Mouse (Mus musculus) CH12.LX (cell line): ENCODE results near the gene Gm21256. TPM values are rescaled to one million over a fixed set of nuclear protein-coding genes. Genes with fewer than 3 reads are reported as not detected.
"Not testable (repeated sequence)": the region's sequence is repeated elsewhere in the genome, so short reads cannot be mapped to it uniquely, and the experiment has no call there.

Experiments
- DNase-seq: peaks from one replicate; pipeline ENCODE4 v3.0.0-alpha.2; 2013; ENCODE audit errors: extremely low read depth
- H3K27ac ChIP-seq: 2 replicates; pipeline ENCODE4 v1.5.1; 2012; ENCODE audit warnings: low read depth, mild to moderate bottlenecking, control low read depth, moderate library complexity; ENCODE audit not compliant: insufficient read depth
- H3K27me3 ChIP-seq: replicated peaks from 2 replicates; pipeline ENCODE3; 2012; ENCODE audit warnings: inconsistent platforms
- H3K36me3 ChIP-seq, 2 experiments: replicated peaks in 1 of 2; 2 replicates each; pipeline versions ENCODE3 to v1.6.1; 2012; ENCODE audit warnings: inconsistent platforms in 1 of 2, low read length in 1 of 2, mild to moderate bottlenecking in 1 of 2, mixed read lengths in 1 of 2, moderate library complexity in 1 of 2; ENCODE audit not compliant: control insufficient read depth in 1 of 2, insufficient read depth in 1 of 2
- H3K4me1 ChIP-seq, 2 experiments: 2 replicates each; pipeline ENCODE4 v1.6.1; 2012; ENCODE audit warnings: inconsistent platforms in 1 of 2, moderate library complexity in 1 of 2; ENCODE audit not compliant: insufficient read depth in 2 of 2, control insufficient read depth in 1 of 2
- H3K4me2 ChIP-seq: 2 replicates; pipeline ENCODE4 v1.6.1; 2012; ENCODE audit warnings: low read depth, mild to moderate bottlenecking, control low read depth; ENCODE audit not compliant: poor library complexity, insufficient read depth, severe bottlenecking
- H3K4me3 ChIP-seq, 3 experiments: fragments of 150-350 bp in 1 of 3; sonication (generic) in 1 of 3; replicated peaks in 1 of 3; 2 replicates each; pipeline versions ENCODE3 to v1.5.1; 2011 to 2012; ENCODE audit warnings: low read depth in 2 of 3, low read length in 2 of 3, mild to moderate bottlenecking in 2 of 3, moderate library complexity in 2 of 3, control low read depth in 1 of 3, improper control_type of control experiment in 1 of 3, inconsistent platforms in 1 of 3, mixed read lengths in 1 of 3; ENCODE audit not compliant: poor library complexity in 1 of 3
- H3K79me2 ChIP-seq: replicated peaks from 2 replicates; pipeline ENCODE4 v1.6.1; 2012; ENCODE audit warnings: mild to moderate bottlenecking, moderate library complexity; ENCODE audit not compliant: control insufficient read depth, poor library complexity, insufficient read depth, severe bottlenecking; ENCODE audit errors: extremely low read depth
- H3K9ac ChIP-seq: 2 replicates; pipeline ENCODE4 v1.6.1; 2012; ENCODE audit warnings: low read depth, mild to moderate bottlenecking, control low read depth, moderate library complexity; ENCODE audit not compliant: insufficient read depth
- H3K9me3 ChIP-seq: replicated peaks from 2 replicates; pipeline ENCODE3; 2012; ENCODE audit warnings: low read length, inconsistent platforms, mixed read lengths
- dilution Hi-C: fragments of 300-500 bp; cut with MboI; formaldehyde crosslinking; loops from 2 replicates; pipeline ENCODE4 v1.14.3; 2020; ENCODE audit warnings: low sequenced_read_pairs; ENCODE audit not compliant: extremely low pct_unique_long_range_greater_than_20kb, extremely low pct_ligation_motif_present
- in situ Hi-C: fragments of 300-500 bp; cut with MboI; formaldehyde crosslinking; loops from 3 replicates; pipeline ENCODE4 v1.14.3; 2019; ENCODE audit warnings: low sequenced_read_pairs, low pct_ligation_motif_present, low pct_unique_long_range_greater_than_20kb, mixed read lengths
- polyA plus RNA-seq: library from polyadenylated mRNA; unstranded; fragments of >175 nt; gene quantifications from 2 replicates; pipeline ENCODE4 v1.2.1, GENCODE M21; 2012; ENCODE audit warnings: low read depth; ENCODE audit not compliant: insufficient read length
- total RNA-seq, 2 experiments: library from RNA; depleted of rRNA; stranded (reverse); fragments of 300-350 nt in 1 of 2; fragments of >200 nt in 1 of 2; gene quantifications; 2 replicates each; pipeline ENCODE4 v1.2.3; 2012 to 2014

The Gm21256 gene
- total RNA-seq (2012; rRNA removed) (not detected in 2 replicates), total RNA-seq (2014; rRNA removed) (not detected in 2 replicates), polyA plus RNA-seq (not detected in 2 replicates)

GRCm38 (mm10) chrY:47450660-47451059 is at the start of gene Gm21256:
Gm21256 (plus strand) TSS chrY:47450960.
- H3K27ac ChIP-seq, dilution Hi-C loops, H3K36me3 ChIP-seq, H3K4me1 ChIP-seq, H3K4me2 ChIP-seq, H3K9ac ChIP-seq, in situ Hi-C loops, H3K4me3 ChIP-seq, H3K27me3 ChIP-seq, H3K9me3 ChIP-seq, H3K79me2 ChIP-seq, DNase-seq: not testable (repeated sequence)

Other genes with a start within 250 kb of the Gm21256 start
- not detected in 2 replicates for gene Gm21170, start 240.1 kb downstream of the Gm21256 start, total RNA-seq (2012; rRNA removed)
- not detected in 2 replicates for gene Gm21170, start 240.1 kb downstream of the Gm21256 start, total RNA-seq (2014; rRNA removed)
- gene Gm21170, start 240.1 kb downstream of the Gm21256 start, polyA plus RNA-seq, result not detected in 2 replicates